Mouse (Mus musculus) intestine, embryonic 16.5 days (tissue): ENCODE measurements at regions not wholly inside any gene's neighbourhood (a gene's known extent, or its start where the extent isn't known, plus 50 kb on each side); places are given as distances from the start of the nearest gene placed in this dataset.

Source experiments
- ATAC-seq: fragments of 200-750 bp; cut with Nextera tagmentation; 2 replicates; pipeline ENCODE4 v1.8.0; 2017; ENCODE audit warnings: moderate TSS enrichment, moderate library complexity
- H3K27ac ChIP-seq: fragments of 300-500 bp; sonication (generic); 2 replicates; pipeline ENCODE4 v1.5.1; 2014; ENCODE audit warnings: mild to moderate bottlenecking, low read length
- H3K27me3 ChIP-seq: fragments of 300-500 bp; sonication (generic); replicated peaks from 2 replicates; pipeline ENCODE4 v1.6.1; 2014; ENCODE audit warnings: low read length, control low read depth, mixed read lengths; ENCODE audit not compliant: control insufficient read depth, insufficient read depth
- H3K36me3 ChIP-seq: fragments of 300-500 bp; sonication (generic); 2 replicates; pipeline ENCODE4 v1.6.1; 2014; ENCODE audit warnings: low read length, control low read depth; ENCODE audit not compliant: control insufficient read depth, insufficient read depth
- H3K4me1 ChIP-seq: fragments of 300-500 bp; sonication (generic); 2 replicates; pipeline ENCODE4 v1.6.1; 2014; ENCODE audit warnings: low read length, control low read depth, mixed read lengths; ENCODE audit not compliant: control insufficient read depth, insufficient read depth
- H3K4me2 ChIP-seq: fragments of 300-500 bp; sonication (generic); 2 replicates; pipeline ENCODE4 v1.6.1; 2014; ENCODE audit warnings: low read depth, low read length, control low read depth
- H3K4me3 ChIP-seq: fragments of 300-500 bp; sonication (generic); 2 replicates; pipeline ENCODE4 v1.5.1; 2014; ENCODE audit warnings: mild to moderate bottlenecking, low read length
- H3K9ac ChIP-seq: fragments of 300-500 bp; sonication (generic); 2 replicates; pipeline ENCODE4 v1.6.1; 2014; ENCODE audit warnings: low read depth, low read length
- H3K9me3 ChIP-seq: fragments of 300-500 bp; sonication (generic); 2 replicates; pipeline ENCODE4 v1.6.1; 2016; ENCODE audit warnings: low read length, control low read depth; ENCODE audit not compliant: control insufficient read depth
- WGBS: fragments of 180-500 bp; shearing (Covaris S2); extraction: QIAGEN DNeasy Blood & Tissue Kit; methylation state at CpG from one replicate; pipeline ENCODE4 v1.1.7; 2014; 5-methylcytosine and 5-hydroxymethylcytosine counted together

- Histone ChIP-seq H3K27me3 (no peaks in the 10 kb centered on the region), H3K36me3 (no peaks in the 10 kb centered on the region), H3K4me1 (no peaks in the 10 kb centered on the region), H3K9me3 (no peaks in the 10 kb centered on the region), H3K4me2 (no peak overlapping the region), H3K4me3 (no peak overlapping the region), H3K9ac (no peak overlapping the region), H3K27ac (no peak overlapping the region)
- no peak for ATAC-seq
- WGBS = 55% methylated on average over 2 of the region's 2 CpGs
Observed at GRCm38 (mm10) chr17:69654586-69654985, 215.5 kb downstream of the Akain1 start.

DNA sequence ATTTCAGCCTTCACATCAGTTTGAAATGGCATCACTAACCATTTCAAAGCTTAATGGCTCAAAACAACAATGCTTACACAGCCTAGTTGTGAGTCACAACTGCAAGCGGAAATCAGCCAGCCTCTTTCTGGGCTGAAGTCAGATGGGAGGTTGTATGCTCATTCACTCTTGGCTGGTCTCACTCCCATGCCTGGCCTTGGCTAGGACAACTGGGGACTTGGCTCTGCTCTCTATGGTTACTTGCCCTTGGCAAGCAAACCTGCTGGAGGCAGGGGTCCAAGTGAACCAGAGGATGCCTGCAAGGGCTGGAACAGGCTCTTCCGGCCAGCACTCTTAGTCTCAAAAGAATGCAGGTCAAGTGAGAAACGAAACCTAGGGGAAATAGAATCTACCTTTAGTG lies 233.4 kb downstream of the Akain1 start:
- Histone ChIP-seq H3K4me1 (no peaks in the 10 kb centered on the region), H3K4me3 (no peak overlapping the region), H3K4me2 (no peak overlapping the region), H3K27ac (no peak overlapping the region), H3K27me3 (no peaks in the 10 kb centered on the region), H3K9ac (no peak overlapping the region), H3K9me3 (no peaks in the 10 kb centered on the region), H3K36me3 (no peaks in the 10 kb centered on the region)
- no peak for ATAC-seq
- 86% methylated on average over 3 of the region's 3 CpGs for WGBS

DNA sequence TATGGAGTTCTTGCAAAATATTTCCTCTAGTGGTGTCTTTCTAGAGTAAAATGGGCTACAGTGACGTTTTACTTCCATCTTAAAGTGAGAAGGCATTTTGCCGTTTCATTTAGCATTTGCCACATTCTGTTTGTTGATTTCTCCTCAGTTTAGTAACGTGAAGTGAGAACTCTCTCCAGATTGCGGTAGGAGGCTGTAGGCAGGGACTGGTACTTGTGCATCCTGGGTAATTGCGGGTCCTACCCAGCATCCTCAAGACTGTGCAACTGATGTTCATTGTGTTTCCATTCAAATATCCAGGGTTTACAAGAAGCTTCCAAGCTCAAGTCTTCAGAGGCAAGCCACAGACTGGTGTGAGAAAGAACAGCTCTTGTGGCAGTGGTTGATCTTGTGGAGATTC lies 244.0 kb downstream of the Akain1 start:
- Histone ChIP-seq H3K4me3 (no peak overlapping the region), H3K9ac (no peak overlapping the region), H3K9me3 (no peaks in the 10 kb centered on the region), H3K27me3 (no peaks in the 10 kb centered on the region), H3K36me3 (no peaks in the 10 kb centered on the region), H3K27ac (no peak overlapping the region), H3K4me2 (no peak overlapping the region), H3K4me1 (no peaks in the 10 kb centered on the region)
- WGBS = 85% methylated on average over 5 of the region's 5 CpGs
- ATAC-seq = no peak

DNA sequence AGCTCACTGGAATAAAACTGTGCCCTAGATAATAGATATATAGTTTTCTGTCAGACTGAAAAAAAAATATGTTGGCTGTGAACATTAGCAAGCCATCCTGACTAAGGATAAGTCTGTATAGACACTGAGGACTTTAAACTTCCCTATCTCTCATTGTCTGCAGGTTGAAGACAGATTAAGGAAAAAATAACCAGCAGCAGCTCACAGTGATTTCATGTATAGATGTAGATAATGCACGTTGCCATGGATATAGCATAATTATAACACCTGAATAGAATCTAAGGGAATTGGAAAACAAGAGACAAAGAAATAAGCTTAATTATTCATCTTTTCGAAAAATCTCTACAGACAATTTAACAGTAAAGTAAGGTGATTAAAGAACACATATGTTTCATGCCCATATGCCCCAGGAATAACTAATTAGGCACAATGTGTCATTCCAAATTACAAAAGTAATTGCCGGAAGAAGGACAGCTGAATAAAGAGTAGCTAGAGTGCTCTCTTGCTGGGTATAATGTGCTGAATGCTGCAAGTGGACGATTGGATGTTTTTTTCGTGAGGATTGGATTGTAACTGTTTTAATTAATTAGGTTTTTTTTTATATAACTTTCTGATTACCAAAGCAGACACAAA lies 246.6 kb downstream of the Akain1 start:
- Histone ChIP-seq H3K9ac (no peak overlapping the region), H3K9me3 (no peaks in the 10 kb centered on the region), H3K36me3 (no peaks in the 10 kb centered on the region), H3K4me2 (no peak overlapping the region), H3K4me1 (no peaks in the 10 kb centered on the region), H3K27me3 (no peaks in the 10 kb centered on the region), H3K27ac (no peak overlapping the region), H3K4me3 (no peak overlapping the region)
- 73% methylated on average over 5 of the region's 5 CpGs for WGBS
- ATAC-seq = no peak

DNA sequence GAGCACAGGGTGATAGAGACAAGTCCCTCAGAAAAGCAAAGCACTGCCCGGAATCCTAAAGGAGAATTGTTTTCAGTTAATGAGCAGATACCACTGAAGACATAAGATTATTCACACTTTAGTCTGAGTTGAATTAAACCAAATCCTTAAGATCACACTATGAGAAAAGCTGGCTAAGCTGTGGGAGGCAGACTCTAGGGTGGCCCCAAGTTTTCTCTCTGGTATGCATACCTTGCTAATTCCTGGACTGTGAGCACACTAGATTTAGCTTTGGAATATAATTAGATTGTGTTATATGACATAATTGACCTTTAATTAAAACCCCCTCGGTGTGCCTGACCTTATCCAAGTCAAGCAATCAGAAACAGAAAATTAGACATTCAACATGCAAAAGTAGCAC lies 247.3 kb downstream of the Akain1 start:
- Histone ChIP-seq H3K27me3 (no peaks in the 10 kb centered on the region), H3K9ac (no peak overlapping the region), H3K4me1 (no peaks in the 10 kb centered on the region), H3K9me3 (no peaks in the 10 kb centered on the region), H3K27ac (no peak overlapping the region), H3K36me3 (no peaks in the 10 kb centered on the region), H3K4me3 (no peak overlapping the region), H3K4me2 (no peak overlapping the region)
- 63% methylated on average over 2 of the region's 2 CpGs for WGBS
- ATAC-seq = no peak

- Histone ChIP-seq H3K27ac (no peak overlapping the region), H3K36me3 (no peaks in the 10 kb centered on the region), H3K27me3 (no peaks in the 10 kb centered on the region), H3K4me2 (no peak overlapping the region), H3K4me3 (no peak overlapping the region), H3K9ac (no peak overlapping the region), H3K4me1 (no peaks in the 10 kb centered on the region), H3K9me3 (no peaks in the 10 kb centered on the region)
- no peak for ATAC-seq
- WGBS = 80% methylated on average over 3 of the region's 3 CpGs
Observed at GRCm38 (mm10) chr17:69695341-69695740, 256.2 kb downstream of the Akain1 start.

DNA sequence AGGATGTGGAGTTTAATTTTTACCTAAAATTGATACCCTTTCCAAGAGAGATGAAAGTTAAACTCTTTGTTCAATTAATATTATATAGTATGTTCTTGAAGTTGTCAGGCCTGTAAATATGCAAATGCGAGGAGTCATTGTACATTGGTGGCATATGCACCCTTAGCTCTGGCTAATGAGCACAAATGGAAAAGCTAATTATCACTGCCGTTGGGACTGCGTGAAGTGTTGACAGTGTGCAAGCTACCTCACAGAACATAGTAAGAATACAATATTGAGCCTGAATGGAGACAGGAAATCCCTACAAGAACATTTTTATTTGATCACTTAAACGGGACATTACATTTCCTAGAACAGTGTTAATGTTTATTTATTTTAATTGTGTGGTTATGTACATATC lies 241.5 kb upstream of the Dlgap1 start:
- Histone ChIP-seq H3K27me3 (no peaks in the 10 kb centered on the region), H3K9me3 (no peaks in the 10 kb centered on the region), H3K4me2 (no peak overlapping the region), H3K27ac (no peak overlapping the region), H3K36me3 (no peaks in the 10 kb centered on the region), H3K4me3 (no peak overlapping the region), H3K4me1 (no peaks in the 10 kb centered on the region), H3K9ac (no peak overlapping the region)
- 85% methylated on average over 4 of the region's 4 CpGs for WGBS
- no peak for ATAC-seq

GRCm38 (mm10) chr17:69732981-69733380 lies 235.9 kb upstream of the Dlgap1 start:
- H3K9me3 ChIP-seq = no peaks in the 10 kb centered on the region
- no peak overlapping the region for H3K4me3 ChIP-seq
- H3K36me3 ChIP-seq = no peaks in the 10 kb centered on the region
- ATAC-seq = no peak
- H3K9ac ChIP-seq = no peak overlapping the region
- H3K4me2 ChIP-seq = no peak overlapping the region
- no peaks in the 10 kb centered on the region for H3K27me3 ChIP-seq
- H3K4me1 ChIP-seq = no peaks in the 10 kb centered on the region
- no peak overlapping the region for H3K27ac ChIP-seq
- 88% methylated on average over 11 of the region's 11 CpGs for WGBS

DNA sequence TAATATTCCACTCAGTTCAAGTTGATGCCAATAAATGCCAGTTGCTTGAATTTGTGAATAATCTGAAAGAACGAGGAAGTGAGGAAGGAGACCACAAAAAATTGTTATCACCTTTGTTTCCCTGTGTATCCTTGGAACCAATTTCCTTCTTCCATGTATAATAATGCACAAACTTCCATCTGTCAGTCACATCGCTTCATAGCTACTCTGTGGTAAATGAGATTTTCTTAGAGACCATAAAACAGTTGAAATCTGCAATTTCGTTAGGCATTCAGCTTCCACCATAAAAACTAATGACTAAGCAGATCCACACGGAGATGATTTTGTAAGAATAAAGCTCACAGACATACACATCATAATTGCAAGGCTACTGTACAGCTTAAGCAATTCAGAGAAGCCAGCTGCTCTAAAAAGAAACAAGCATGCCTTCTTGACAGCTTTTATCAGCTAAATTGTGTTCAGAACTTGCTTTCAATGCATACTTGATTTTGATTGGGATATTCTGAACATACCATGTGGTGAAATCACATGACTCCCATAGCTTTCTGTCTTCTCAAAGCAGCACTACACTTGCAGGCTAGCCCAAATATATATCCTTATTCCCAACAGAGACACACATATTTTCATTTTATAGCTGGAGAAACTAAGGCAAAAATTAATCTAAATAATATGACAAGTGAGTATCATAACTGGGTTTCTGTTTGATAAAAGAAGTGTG lies 232.3 kb upstream of the Dlgap1 start:
- H3K27ac ChIP-seq = no peak overlapping the region
- ATAC-seq = no peak
- H3K9me3 ChIP-seq = no peaks in the 10 kb centered on the region
- no peak overlapping the region for H3K9ac ChIP-seq
- no peaks in the 10 kb centered on the region for H3K36me3 ChIP-seq
- no peak overlapping the region for H3K4me2 ChIP-seq
- H3K4me3 ChIP-seq = no peak overlapping the region
- H3K4me1 ChIP-seq = no peaks in the 10 kb centered on the region
- no peaks in the 10 kb centered on the region for H3K27me3 ChIP-seq
- WGBS = 65% methylated on average over 4 of the region's 4 CpGs

- Histone ChIP-seq H3K27me3 (no peaks in the 10 kb centered on the region), H3K4me1 (no peaks in the 10 kb centered on the region), H3K9ac (no peak overlapping the region), H3K9me3 (no peaks in the 10 kb centered on the region), H3K27ac (no peak overlapping the region), H3K4me2 (no peak overlapping the region), H3K36me3 (no peaks in the 10 kb centered on the region), H3K4me3 (no peak overlapping the region)
- 74% methylated on average over 8 of the region's 8 CpGs for WGBS
- no peak for ATAC-seq
Observed at GRCm38 (mm10) chr17:69769002-69769421, 199.9 kb upstream of the Dlgap1 start.
